Mouse (Mus musculus): ENCODE results near the gene Zbtb38. TPM values are rescaled to one million over a fixed set of nuclear protein-coding genes. Genes with fewer than 3 reads are reported as not detected.
"Not testable (repeated sequence)": the region's sequence is repeated elsewhere in the genome, so short reads cannot be mapped to it uniquely, and the experiment has no call there.

Gene Zbtb38
- polyA plus RNA-seq, 1 experiment = 0.01 TPM

- no peaks in the 10 kb centered on the region for H3K4me1 ChIP-seq (ENCODE audit: control insufficient read depth)
- no peak for TF ChIP-seq GATA1 (IDR thresholded peaks at IDR 0.05; ENCODE audit: low read length)
- TF ChIP-seq TAL1 (IDR thresholded peaks at IDR 0.05; ENCODE audit: low read length) = no peak
- H3K4me3 ChIP-seq (replicated peaks) = no peak overlapping the region
- no peaks in the 10 kb centered on the region for H3K36me3 ChIP-seq (ENCODE audit: control insufficient read depth)
- H3K9me3 ChIP-seq (ENCODE audit: control insufficient read depth, low read length) = no peaks in the 10 kb centered on the region
- peaks cover 3% of the 10 kb centered on the region; the same call in 1 of the 2 replicates for H3K27me3 ChIP-seq (ENCODE audit: control insufficient read depth)
Observed at GRCm38 (mm10) chr9:96649362-96649761, 103.3 kb downstream of the Zbtb38 start.

- peaks cover 3% of the 10 kb centered on the region; the same call in 1 of the 2 replicates for H3K27me3 ChIP-seq (ENCODE audit: control insufficient read depth)
- H3K4me3 ChIP-seq (replicated peaks) = no peak overlapping the region
- no peaks in the 10 kb centered on the region for H3K36me3 ChIP-seq (ENCODE audit: control insufficient read depth)
- no peaks in the 10 kb centered on the region for H3K9me3 ChIP-seq (ENCODE audit: control insufficient read depth, low read length)
- TF ChIP-seq GATA1 (IDR thresholded peaks at IDR 0.05; ENCODE audit: low read length) (no peak), TAL1 (IDR thresholded peaks at IDR 0.05; ENCODE audit: low read length) (no peak)
- no peaks in the 10 kb centered on the region for H3K4me1 ChIP-seq (ENCODE audit: control insufficient read depth)
Observed at GRCm38 (mm10) chr9:96646668-96647295, 105.8 kb downstream of the Zbtb38 start.

GRCm38 (mm10) chr9:96644840-96645239 is 107.8 kb downstream of the Zbtb38 start:
- peaks cover 4% of the 10 kb centered on the region; the same call in 1 of the 2 replicates for H3K27me3 ChIP-seq (ENCODE audit: control insufficient read depth)
- H3K9me3 ChIP-seq (ENCODE audit: control insufficient read depth, low read length) = no peaks in the 10 kb centered on the region
- H3K4me1 ChIP-seq (ENCODE audit: control insufficient read depth) = peaks cover 5% of the 10 kb centered on the region
- H3K36me3 ChIP-seq (ENCODE audit: control insufficient read depth) = no peaks in the 10 kb centered on the region
- TF ChIP-seq GATA1 (IDR thresholded peaks at IDR 0.05; ENCODE audit: low read length) (no peak), TAL1 (IDR thresholded peaks at IDR 0.05; ENCODE audit: low read length) (no peak)
- no peak overlapping the region for H3K4me3 ChIP-seq (replicated peaks)

GRCm38 (mm10) chr9:96644002-96644401 is 108.6 kb downstream of the Zbtb38 start:
- H3K27me3 ChIP-seq (ENCODE audit: control insufficient read depth); H3K9me3 ChIP-seq (ENCODE audit: control insufficient read depth, low read length); H3K4me1 ChIP-seq (ENCODE audit: control insufficient read depth); H3K4me3 ChIP-seq (replicated peaks); H3K36me3 ChIP-seq (ENCODE audit: control insufficient read depth): not testable (repeated sequence)

GRCm38 (mm10) chr9:96639451-96639850 is 113.2 kb downstream of the Zbtb38 start:
- H3K9me3 ChIP-seq (ENCODE audit: control insufficient read depth, low read length) = no peaks in the 10 kb centered on the region
- TF ChIP-seq GATA1 (IDR thresholded peaks at IDR 0.05; ENCODE audit: low read length) = no peak
- TF ChIP-seq TAL1 (IDR thresholded peaks at IDR 0.05; ENCODE audit: low read length) = no peak
- H3K4me1 ChIP-seq (ENCODE audit: control insufficient read depth) = peaks cover 9% of the 10 kb centered on the region
- H3K27me3 ChIP-seq (ENCODE audit: control insufficient read depth) = peaks cover 11% of the 10 kb centered on the region
- no peak overlapping the region for H3K4me3 ChIP-seq (replicated peaks)
- no peaks in the 10 kb centered on the region for H3K36me3 ChIP-seq (ENCODE audit: control insufficient read depth)

- no peaks in the 10 kb centered on the region for H3K9me3 ChIP-seq (ENCODE audit: control insufficient read depth, low read length)
- H3K36me3 ChIP-seq (ENCODE audit: control insufficient read depth) = no peaks in the 10 kb centered on the region
- H3K4me3 ChIP-seq (replicated peaks) = no peak overlapping the region
- H3K27me3 ChIP-seq (ENCODE audit: control insufficient read depth) = peaks cover 17% of the 10 kb centered on the region
- no peak for TF ChIP-seq TAL1 (IDR thresholded peaks at IDR 0.05; ENCODE audit: low read length)
- no peak for TF ChIP-seq GATA1 (IDR thresholded peaks at IDR 0.05; ENCODE audit: low read length)
- H3K4me1 ChIP-seq (ENCODE audit: control insufficient read depth) = peaks cover 9% of the 10 kb centered on the region
Observed at GRCm38 (mm10) chr9:96638508-96638907, 114.1 kb downstream of the Zbtb38 start.

- H3K9me3 ChIP-seq (ENCODE audit: control insufficient read depth, low read length) = no peaks in the 10 kb centered on the region
- H3K4me3 ChIP-seq (replicated peaks) = no peak overlapping the region
- no peaks in the 10 kb centered on the region for H3K36me3 ChIP-seq (ENCODE audit: control insufficient read depth)
- TF ChIP-seq GATA1 (IDR thresholded peaks at IDR 0.05; ENCODE audit: low read length) = no peak
- no peak for TF ChIP-seq TAL1 (IDR thresholded peaks at IDR 0.05; ENCODE audit: low read length)
- H3K27me3 ChIP-seq (ENCODE audit: control insufficient read depth) = peaks cover 30% of the 10 kb centered on the region
- peaks cover 12% of the 10 kb centered on the region for H3K4me1 ChIP-seq (ENCODE audit: control insufficient read depth)
Observed at GRCm38 (mm10) chr9:96637157-96637548, 115.5 kb downstream of the Zbtb38 start.

GRCm38 (mm10) chr9:96636423-96637156 is 116.0 kb downstream of the Zbtb38 start:
- H3K4me1 ChIP-seq (ENCODE audit: control insufficient read depth) = peaks cover 17% of the 10 kb centered on the region
- TF ChIP-seq TAL1 (IDR thresholded peaks at IDR 0.05; ENCODE audit: low read length) (no peak), GATA1 (IDR thresholded peaks at IDR 0.05; ENCODE audit: low read length) (no peak)
- H3K4me3 ChIP-seq (replicated peaks) = no peak overlapping the region
- no peaks in the 10 kb centered on the region for H3K36me3 ChIP-seq (ENCODE audit: control insufficient read depth)
- peaks cover 36% of the 10 kb centered on the region for H3K27me3 ChIP-seq (ENCODE audit: control insufficient read depth)
- H3K9me3 ChIP-seq (ENCODE audit: control insufficient read depth, low read length) = no peaks in the 10 kb centered on the region

GRCm38 (mm10) chr9:96635899-96636298 is 116.7 kb downstream of the Zbtb38 start:
- peaks cover 43% of the 10 kb centered on the region for H3K27me3 ChIP-seq (ENCODE audit: control insufficient read depth)
- TF ChIP-seq GATA1 (IDR thresholded peaks at IDR 0.05; ENCODE audit: low read length) (no peak), TAL1 (IDR thresholded peaks at IDR 0.05; ENCODE audit: low read length) (no peak)
- no peaks in the 10 kb centered on the region for H3K9me3 ChIP-seq (ENCODE audit: control insufficient read depth, low read length)
- no peaks in the 10 kb centered on the region for H3K36me3 ChIP-seq (ENCODE audit: control insufficient read depth)
- H3K4me1 ChIP-seq (ENCODE audit: control insufficient read depth) = peaks cover 24% of the 10 kb centered on the region
- no peak overlapping the region for H3K4me3 ChIP-seq (replicated peaks)
